Mouse (Mus musculus): ENCODE results near the gene Nelfb. TPM values are rescaled to one million over a fixed set of nuclear protein-coding genes. Genes with fewer than 3 reads are reported as not detected.

The Nelfb gene
- polyA plus RNA-seq, 1 experiment = 70.5 TPM

DNA sequence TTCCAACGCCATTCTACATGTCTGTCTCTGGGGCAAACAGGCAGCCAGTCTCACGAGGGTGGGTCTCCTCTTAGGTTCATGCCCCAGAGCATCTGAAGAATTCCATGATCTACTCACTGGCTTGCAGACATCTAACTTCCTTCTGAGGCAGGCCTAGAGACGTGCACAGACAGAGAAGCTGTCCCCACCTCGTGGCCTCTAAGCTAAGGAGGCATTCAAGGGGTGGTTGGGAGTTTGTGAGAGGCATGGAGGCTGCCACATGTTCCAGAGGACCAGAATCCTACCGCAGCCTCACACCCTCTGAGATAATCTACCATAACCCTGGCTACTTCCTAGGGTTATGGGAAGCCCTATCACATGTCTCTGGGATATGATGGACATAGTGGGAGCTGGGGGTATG lies 17.3 kb downstream of the Nelfb start:
- TF ChIP-seq CTCF (conservative IDR thresholded peaks at IDR 0.05; ENCODE audit: insufficient read depth, insufficient read length, low read depth, low read length) = no peak
- H3K4me3 ChIP-seq (ENCODE audit: insufficient read depth, low read depth, low read length) = no peak overlapping the region
- H3K36me3 ChIP-seq (ENCODE audit: control insufficient read depth, insufficient read depth, low read length) = no peaks in the 10 kb centered on the region
- peaks cover 10% of the 10 kb centered on the region; the same call in 1 of the 2 replicates for H3K4me1 ChIP-seq (ENCODE audit: control insufficient read depth, insufficient read depth, low read length)
- no peak for DNase-seq
- no peaks in the 10 kb centered on the region for H3K27me3 ChIP-seq (replicated peaks; ENCODE audit: control insufficient read depth, insufficient read depth, low read length)
- WGBS = 61% methylated on average over 5 of the region's 5 CpGs
- H3K27ac ChIP-seq (ENCODE audit: insufficient read depth, low read depth, low read length) = peak overlapping the region; percentile 21

- H3K4me3 ChIP-seq (ENCODE audit: insufficient read depth, low read depth, low read length) = no peak overlapping the region
- WGBS = 0% methylated on average over 6 of the region's 6 CpGs
- peak overlapping the region; percentile 21; the same call in 1 of the 2 replicates for H3K27ac ChIP-seq (ENCODE audit: insufficient read depth, low read depth, low read length)
- no peaks in the 10 kb centered on the region for H3K27me3 ChIP-seq (replicated peaks; ENCODE audit: control insufficient read depth, insufficient read depth, low read length)
- peak; percentile 94 for DNase-seq
- peak; percentile 99 for TF ChIP-seq CTCF (conservative IDR thresholded peaks at IDR 0.05; ENCODE audit: insufficient read depth, insufficient read length, low read depth, low read length)
- TF ChIP-seq POLR2A (IDR thresholded peaks at IDR 0.05; ENCODE audit: low read depth, low read length) = no peak
- H3K4me1 ChIP-seq (ENCODE audit: control insufficient read depth, insufficient read depth, low read length) = peaks cover 10% of the 10 kb centered on the region; the same call in 1 of the 2 replicates
- no peaks in the 10 kb centered on the region for H3K36me3 ChIP-seq (ENCODE audit: control insufficient read depth, insufficient read depth, low read length)
Observed at GRCm38 (mm10) chr2:25193330-25193770, 17.9 kb downstream of the Nelfb start.

GRCm38 (mm10) chr2:25187841-25188240 lies 23.4 kb downstream of the Nelfb start:
- Histone ChIP-seq H3K27ac (ENCODE audit: insufficient read depth, low read depth, low read length) (no peak overlapping the region), H3K4me1 (ENCODE audit: control insufficient read depth, insufficient read depth, low read length) (no peaks in the 10 kb centered on the region; the same call in 1 of the 2 replicates), H3K36me3 (ENCODE audit: control insufficient read depth, insufficient read depth, low read length) (no peaks in the 10 kb centered on the region), H3K27me3 (replicated peaks; ENCODE audit: control insufficient read depth, insufficient read depth, low read length) (no peaks in the 10 kb centered on the region), H3K4me3 (ENCODE audit: insufficient read depth, low read depth, low read length) (no peak overlapping the region)
- WGBS = 89% methylated on average over 6 of the region's 6 CpGs
- TF ChIP-seq POLR2A (IDR thresholded peaks at IDR 0.05; ENCODE audit: low read depth, low read length) = no peak
- TF ChIP-seq CTCF (conservative IDR thresholded peaks at IDR 0.05; ENCODE audit: insufficient read depth, insufficient read length, low read depth, low read length) = no peak
- DNase-seq = no peak

DNA sequence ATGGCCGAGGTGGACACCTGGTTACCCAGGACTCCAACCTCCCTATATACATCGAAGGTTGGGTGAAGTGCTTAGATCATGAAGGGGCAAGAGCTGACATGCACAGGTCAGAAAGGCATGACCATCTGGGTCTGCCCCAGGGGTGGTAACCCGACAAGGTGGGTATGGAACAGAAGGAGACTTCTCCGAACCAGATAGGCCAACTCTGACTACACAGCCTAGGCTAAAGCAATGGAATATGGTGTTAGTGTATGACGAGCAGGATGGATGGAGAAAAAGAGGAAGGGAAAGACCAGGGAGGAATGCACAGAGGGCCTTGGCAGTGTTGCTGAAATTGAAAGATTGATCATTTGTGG lies 24.7 kb downstream of the Nelfb start:
- H3K27ac ChIP-seq (ENCODE audit: insufficient read depth, low read depth, low read length) = no peak overlapping the region
- no peaks in the 10 kb centered on the region for H3K27me3 ChIP-seq (replicated peaks; ENCODE audit: control insufficient read depth, insufficient read depth, low read length)
- WGBS = 52% methylated on average over 5 of the region's 5 CpGs
- H3K4me3 ChIP-seq (ENCODE audit: insufficient read depth, low read depth, low read length) = no peak overlapping the region
- DNase-seq = no peak
- no peaks in the 10 kb centered on the region; the same call in 1 of the 2 replicates for H3K4me1 ChIP-seq (ENCODE audit: control insufficient read depth, insufficient read depth, low read length)
- TF ChIP-seq CTCF (conservative IDR thresholded peaks at IDR 0.05; ENCODE audit: insufficient read depth, insufficient read length, low read depth, low read length) = no peak
- TF ChIP-seq POLR2A (IDR thresholded peaks at IDR 0.05; ENCODE audit: low read depth, low read length) = no peak
- no peaks in the 10 kb centered on the region for H3K36me3 ChIP-seq (ENCODE audit: control insufficient read depth, insufficient read depth, low read length)

GRCm38 (mm10) chr2:25185625-25186574 lies 25.4 kb downstream of the Nelfb start:
- Histone ChIP-seq H3K36me3 (ENCODE audit: control insufficient read depth, insufficient read depth, low read length) (no peaks in the 10 kb centered on the region), H3K27me3 (replicated peaks; ENCODE audit: control insufficient read depth, insufficient read depth, low read length) (no peaks in the 10 kb centered on the region), H3K4me3 (ENCODE audit: insufficient read depth, low read depth, low read length) (peak overlapping the region; percentile 40), H3K4me1 (ENCODE audit: control insufficient read depth, insufficient read depth, low read length) (no peaks in the 10 kb centered on the region; the same call in 1 of the 2 replicates), H3K27ac (ENCODE audit: insufficient read depth, low read depth, low read length) (no peak overlapping the region)
- TF ChIP-seq CTCF (conservative IDR thresholded peaks at IDR 0.05; ENCODE audit: insufficient read depth, insufficient read length, low read depth, low read length) = peak; percentile 54; the same call in 1 of the 2 replicates
- no peak for TF ChIP-seq POLR2A (IDR thresholded peaks at IDR 0.05; ENCODE audit: low read depth, low read length)
- WGBS = 4% methylated on average over 64 of the region's 64 CpGs
- DNase-seq = peak; percentile 59

DNA sequence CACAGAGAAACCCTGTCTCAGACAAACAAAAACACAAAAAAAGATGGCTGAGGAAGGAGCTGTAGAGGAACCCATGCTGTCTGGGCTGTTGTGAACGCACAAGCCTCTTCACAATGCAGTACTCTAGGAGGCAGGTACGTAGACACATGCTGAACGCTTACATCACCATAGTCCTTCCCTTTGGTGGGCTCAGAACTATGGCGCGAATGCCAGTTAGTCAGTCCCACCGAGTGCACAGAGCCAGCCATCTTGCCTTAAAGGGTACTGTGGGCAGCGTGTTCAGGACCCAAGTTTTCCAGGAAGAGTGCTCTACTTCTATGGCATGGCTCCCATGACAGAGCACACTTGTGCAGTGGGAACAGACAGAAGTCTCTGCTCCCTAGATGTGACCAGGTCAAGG lies 26.8 kb downstream of the Nelfb start:
- Histone ChIP-seq H3K4me3 (ENCODE audit: insufficient read depth, low read depth, low read length) (no peak overlapping the region), H3K4me1 (ENCODE audit: control insufficient read depth, insufficient read depth, low read length) (no peaks in the 10 kb centered on the region; the same call in 1 of the 2 replicates), H3K27ac (ENCODE audit: insufficient read depth, low read depth, low read length) (no peak overlapping the region), H3K36me3 (ENCODE audit: control insufficient read depth, insufficient read depth, low read length) (no peaks in the 10 kb centered on the region), H3K27me3 (replicated peaks; ENCODE audit: control insufficient read depth, insufficient read depth, low read length) (no peaks in the 10 kb centered on the region)
- 96% methylated on average over 7 of the region's 7 CpGs for WGBS
- no peak for DNase-seq
- TF ChIP-seq POLR2A (IDR thresholded peaks at IDR 0.05; ENCODE audit: low read depth, low read length) (no peak), CTCF (conservative IDR thresholded peaks at IDR 0.05; ENCODE audit: insufficient read depth, insufficient read length, low read depth, low read length) (no peak)

DNA sequence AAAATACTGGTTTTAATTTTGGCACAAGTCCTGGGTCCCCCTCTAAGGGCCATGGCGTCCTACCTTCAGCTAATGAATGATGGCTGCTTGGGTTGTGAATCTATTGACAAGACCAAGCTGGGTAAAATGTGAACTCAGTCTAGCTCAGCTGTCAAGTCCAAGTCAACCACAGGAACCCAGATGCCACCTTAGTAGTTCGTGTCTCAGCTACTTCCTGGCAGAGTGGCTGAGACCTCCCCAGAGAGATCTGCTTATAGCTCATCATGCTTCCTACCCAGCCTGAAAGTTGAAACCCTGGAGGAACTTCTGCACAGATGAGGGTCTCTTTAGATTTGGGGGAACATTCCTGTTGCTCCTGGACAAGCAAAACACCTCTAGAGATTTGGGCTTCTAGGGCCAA lies 28.0 kb downstream of the Nelfb start:
- no peak overlapping the region for H3K4me3 ChIP-seq (ENCODE audit: insufficient read depth, low read depth, low read length)
- 71% methylated on average over 2 of the region's 2 CpGs for WGBS
- no peaks in the 10 kb centered on the region for H3K27me3 ChIP-seq (replicated peaks; ENCODE audit: control insufficient read depth, insufficient read depth, low read length)
- no peaks in the 10 kb centered on the region for H3K36me3 ChIP-seq (ENCODE audit: control insufficient read depth, insufficient read depth, low read length)
- no peaks in the 10 kb centered on the region; the same call in 1 of the 2 replicates for H3K4me1 ChIP-seq (ENCODE audit: control insufficient read depth, insufficient read depth, low read length)
- H3K27ac ChIP-seq (ENCODE audit: insufficient read depth, low read depth, low read length) = no peak overlapping the region
- no peak for TF ChIP-seq CTCF (conservative IDR thresholded peaks at IDR 0.05; ENCODE audit: insufficient read depth, insufficient read length, low read depth, low read length)
- TF ChIP-seq POLR2A (IDR thresholded peaks at IDR 0.05; ENCODE audit: low read depth, low read length) = no peak
- DNase-seq = no peak

All from kidney, adult 2 months (tissue).